9 mouse cellular contexts compared by ENCODE assay signal in genomic region chr17:5330063-5330462, GRCm38 (mm10).
"Had no signal": no experiment of that assay in that cellular context is flagged by ENCODE, and none has a peak within 500 bp of the region (broad histone marks: within the 10 kb centered on the region; RNA-seq: fewer than 3 reads in every experiment).

No protein-coding gene starts in this region.

- H3K4me3 ChIP-seq: limb, embryonic 15.5 days; liver, embryonic 13.5 days; midbrain, embryonic 12.5 days had no signal

- H3K4me1 ChIP-seq: liver, embryonic 13.5 days had no signal

- H3K9ac ChIP-seq: limb, embryonic 15.5 days; liver, embryonic 13.5 days; midbrain, embryonic 12.5 days had no signal

- H3K4me2 ChIP-seq: limb, embryonic 15.5 days; liver, embryonic 13.5 days; midbrain, embryonic 12.5 days had no signal

- H3K9me3 ChIP-seq: limb, embryonic 15.5 days; liver, embryonic 13.5 days; midbrain, embryonic 12.5 days had no signal

- H3K27me3 ChIP-seq: limb, embryonic 15.5 days had no signal

- H3K27ac ChIP-seq: limb, embryonic 15.5 days; liver, embryonic 13.5 days; midbrain, embryonic 12.5 days; stomach, postnatal 0 days had no signal

- DNase-seq: kidney, adult 9 months; layer of hippocampus, postnatal 36 days; liver, embryonic 13.5 days; lung, adult 18-20 months; thymus, postnatal 4 days had no signal

- ATAC-seq: intestine, embryonic 16.5 days had no signal
